Mouse (Mus musculus) inflammation-experienced regulatory T-cells, adult 6 months (primary cell): ENCODE measurements around the gene Rusc1. TPM values are rescaled to one million over a fixed set of nuclear protein-coding genes. Genes with fewer than 3 reads are reported as not detected.
"Not testable (repeated sequence)": the region's sequence is repeated elsewhere in the genome, so short reads cannot be mapped to it uniquely, and the experiment has no call there.

ENCODE experiments used
- ATAC-seq: one replicate; pipeline ENCODE4 v1.8.0; 2017
- polyA plus RNA-seq, 3 experiments: library from polyadenylated mRNA; unstranded; fragments of 100-300 nt; shearing (Covaris generic); gene quantifications; one replicate each; pipeline ENCODE4 v1.2.1; 2017

Gene Rusc1
- polyA plus RNA-seq, 3 experiments from 2014 or later, result 57.4 to 78.0 (median 68.9) TPM

GRCm38 (mm10) chr3:89091811-89092508 is 1.2 kb downstream of the Rusc1 start:
- no peak for ATAC-seq

- ATAC-seq, result peak; percentile 20
These were observed 2.1 kb downstream of the Rusc1 start for GRCm38 (mm10) chr3:89090694-89091655.

- peak; percentile 93 for ATAC-seq
These were observed 3.1 kb downstream of the Rusc1 start for GRCm38 (mm10) chr3:89089882-89090591.

- ATAC-seq, result no peak
These were observed 4.1 kb downstream of the Rusc1 start for GRCm38 (mm10) chr3:89088974-89089373.

GRCm38 (mm10) chr3:89087338-89088110 is 5.6 kb downstream of the Rusc1 start:
- ATAC-seq, result no peak

GRCm38 (mm10) chr3:89084654-89085190 is 8.4 kb downstream of the Rusc1 start:
- ATAC-seq, result no peak

GRCm38 (mm10) chr3:89084133-89084532 is 9.0 kb downstream of the Rusc1 start:
- no peak for ATAC-seq

GRCm38 (mm10) chr3:89082287-89082686 is 10.8 kb downstream of the Rusc1 start:
- ATAC-seq, result not testable (repeated sequence)

GRCm38 (mm10) chr3:89077383-89077782 is 15.7 kb downstream of the Rusc1 start:
- ATAC-seq, result no peak

GRCm38 (mm10) chr3:89067265-89067664 is 25.8 kb downstream of the Rusc1 start:
- no peak for ATAC-seq

- ATAC-seq, result no peak
These were observed 31.4 kb downstream of the Rusc1 start for GRCm38 (mm10) chr3:89061696-89062095.

- ATAC-seq, result no peak
These were observed 34.3 kb downstream of the Rusc1 start for GRCm38 (mm10) chr3:89058783-89059182.

GRCm38 (mm10) chr3:89058361-89058760 is 34.8 kb downstream of the Rusc1 start:
- no peak for ATAC-seq

- ATAC-seq, result no peak
These were observed 49.8 kb downstream of the Rusc1 start for GRCm38 (mm10) chr3:89043359-89043758.

Other genes starting within 250 kb of the Rusc1 start
- gene Msto1, start 179.3 kb downstream of the Rusc1 start, polyA plus RNA-seq, result 10 to 100 TPM; 23.3 to 29.4 (median 25.3) TPM
- gene Ash1l, start 142.7 kb downstream of the Rusc1 start, polyA plus RNA-seq, result 10 to 100 TPM; 22.7 to 59.3 (median 41.7) TPM
- 100 to 1,000 TPM; 104 to 154 (median 141) TPM for gene Dap3, start 142.1 kb downstream of the Rusc1 start, polyA plus RNA-seq
- not detected for gene Gm43738, start 7.8 kb upstream of the Rusc1 start, polyA plus RNA-seq
- gene Fdps, start 8.6 kb upstream of the Rusc1 start, polyA plus RNA-seq, result 10 to 100 TPM; 46.3 to 92.3 (median 78.1) TPM
- gene Pklr, start 42.8 kb upstream of the Rusc1 start, polyA plus RNA-seq, result not detected
- gene Hcn3, start 66.9 kb upstream of the Rusc1 start, polyA plus RNA-seq, result 1 to 10 TPM in 2 of 3 experiments, not detected in 1; 1.3 TPM
- gene Clk2, start 71.5 kb upstream of the Rusc1 start, polyA plus RNA-seq, result 10 to 100 TPM; 12.5 to 29.0 (median 24.7) TPM
- gene Scamp3, start 84.2 kb upstream of the Rusc1 start, polyA plus RNA-seq, result 100 to 1,000 TPM; 168 to 216 (median 185) TPM
- gene Fam189b, start 89.8 kb upstream of the Rusc1 start, polyA plus RNA-seq, result 100 to 1,000 TPM; 132 to 223 (median 213) TPM
- gene Gba, start 109.6 kb upstream of the Rusc1 start, polyA plus RNA-seq, result 10 to 100 TPM; 63.7 to 86.1 (median 85.1) TPM
- gene Thbs3, start 121.9 kb upstream of the Rusc1 start, polyA plus RNA-seq, result 1 to 10 TPM in 2 of 3 experiments, under 1 TPM in 1; 0.48 to 3.3 (median 2.7) TPM
- gene Mtx1, start 133.8 kb upstream of the Rusc1 start, polyA plus RNA-seq, result 100 to 1,000 TPM in 1 of 3 experiments, 10 to 100 TPM in 2; 77.7 to 112 (median 94.3) TPM
- gene Muc1, start 135.7 kb upstream of the Rusc1 start, polyA plus RNA-seq, result 1 to 10 TPM; 1.6 to 2.5 (median 1.8) TPM
- 100 to 1,000 TPM; 271 to 458 (median 303) TPM for gene Krtcap2, start 152.7 kb upstream of the Rusc1 start, polyA plus RNA-seq
- 1 to 10 TPM; 2.6 to 5.5 (median 3.4) TPM for gene Trim46, start 153.0 kb upstream of the Rusc1 start, polyA plus RNA-seq
- 100 to 1,000 TPM; 115 to 155 (median 137) TPM for gene Dpm3, start 166.0 kb upstream of the Rusc1 start, polyA plus RNA-seq
- 100 to 1,000 TPM; 152 to 315 (median 248) TPM for gene Slc50a1, start 177.3 kb upstream of the Rusc1 start, polyA plus RNA-seq
- not detected for gene Efna1, start 187.8 kb upstream of the Rusc1 start, polyA plus RNA-seq
- not detected for gene Efna3, start 229.7 kb upstream of the Rusc1 start, polyA plus RNA-seq
- gene Efna4, start 244.7 kb upstream of the Rusc1 start, polyA plus RNA-seq, result under 1 TPM in 2 of 3 experiments, not detected in 1; 0.49 to 0.59 TPM